Comparison of ENCODE assay signal across 8 mouse cellular contexts in genomic region chr9:46014251-46014681, GRCm38 (mm10). TPM values are rescaled to one million over a fixed set of nuclear protein-coding genes. Genes with fewer than 3 reads are reported as not detected.
A peak's percentile ranks its signal among the peaks of the same experiment; 100 is the strongest.
DNase-seq lines count a peak whose midpoint lies in the region; ATAC-seq and TF ChIP-seq lines count a peak whose summit lies in the region.

No protein-coding gene starts in this region.

- H3K4me1 ChIP-seq in liver, embryonic 11.5 days (replicated peaks; ENCODE audit: control insufficient read depth, insufficient read depth, low read length) = peaks cover 40% of the 10 kb centered on the region
- H3K4me1 ChIP-seq in midbrain, postnatal 0 days (ENCODE audit: insufficient read depth, low read length) = peaks cover 6% of the 10 kb centered on the region
- peaks cover 36% of the 10 kb centered on the region for H3K4me1 ChIP-seq in stomach, embryonic 14.5 days (ENCODE audit: control insufficient read depth, insufficient read depth, low read length)

- H3K4me3 ChIP-seq in liver, embryonic 11.5 days (ENCODE audit: low read depth, low read length) = peak overlapping the region; percentile 98
- peak overlapping the region; percentile 99 for H3K4me3 ChIP-seq in midbrain, postnatal 0 days (ENCODE audit: low read depth, low read length)
- H3K4me3 ChIP-seq in stomach, embryonic 14.5 days (ENCODE audit: low read depth, low read length) = peak overlapping the region; percentile 91

- H3K4me2 ChIP-seq in liver, embryonic 11.5 days = peak overlapping the region; percentile 95
- H3K4me2 ChIP-seq in midbrain, postnatal 0 days (ENCODE audit: low read depth, low read length, poor library complexity, severe bottlenecking) = peak overlapping the region; percentile 90
- H3K4me2 ChIP-seq in stomach, embryonic 14.5 days (replicated peaks; ENCODE audit: low read depth, low read length) = peak overlapping the region; percentile 89

- peaks cover 3% of the 10 kb centered on the region; the same call in 1 of the 2 replicates for H3K36me3 ChIP-seq in liver, embryonic 11.5 days (ENCODE audit: control insufficient read depth, insufficient read depth, low read length)
- 0 out of 2 replicates have a peak, but pooled peaks cover 4% of the 10 kb centered on the region for H3K36me3 ChIP-seq in midbrain, postnatal 0 days (ENCODE audit: insufficient read depth, low read length)
- no peaks in the 10 kb centered on the region; the same call in 1 of the 2 replicates for H3K36me3 ChIP-seq in stomach, embryonic 14.5 days (ENCODE audit: control insufficient read depth, insufficient read depth, low read length)

- H3K27me3 ChIP-seq in liver, embryonic 11.5 days (replicated peaks; ENCODE audit: control insufficient read depth, insufficient read depth, low read length) = no peaks in the 10 kb centered on the region
- H3K27me3 ChIP-seq in midbrain, postnatal 0 days (ENCODE audit: insufficient read depth, low read length) = no peaks in the 10 kb centered on the region
- H3K27me3 ChIP-seq in stomach, embryonic 14.5 days (ENCODE audit: control insufficient read depth, insufficient read depth, low read length) = no peaks in the 10 kb centered on the region

- peak; percentile 47 for ATAC-seq in liver, embryonic 11.5 days (replicated peaks; ENCODE audit: low FRiP score)
- no peak for ATAC-seq in midbrain, postnatal 0 days (ENCODE audit: low FRiP score)
- no peak for ATAC-seq in stomach, embryonic 14.5 days (ENCODE audit: insufficient number of reproducible peaks, insufficient read depth, low FRiP score, low read depth)

- DNase-seq in left cerebral cortex, postnatal 10 days (ENCODE audit: extremely low spot score in 1 of 2, low spot score in 2 of 2) = peak; percentile 44 to 75
- DNase-seq in left cerebral cortex, adult 8-10 months (ENCODE audit: low spot score in 2 of 2) = no peak
- peak; percentile 42 to 45 for DNase-seq in cerebellum, postnatal 36 days
- peak; percentile 74 to 76 for DNase-seq in heart, adult 18-20 months
- DNase-seq in kidney, adult 11 months = peak; percentile 53
- DNase-seq in liver, embryonic 11.5 days (ENCODE audit: low spot score) = peak; percentile 57
- DNase-seq in midbrain, postnatal 0 days (ENCODE audit: low spot score) = peak; percentile 50

- H3K27ac ChIP-seq in liver, embryonic 11.5 days (ENCODE audit: low read depth, low read length) = peak overlapping the region; percentile 89
- H3K27ac ChIP-seq in midbrain, postnatal 0 days (ENCODE audit: low read depth, low read length) = 0 out of 2 replicates have a peak overlapping the region, but pooled peaks have one; percentile 26
- peak overlapping the region; percentile 40; the same call in 1 of the 2 replicates for H3K27ac ChIP-seq in stomach, embryonic 14.5 days (ENCODE audit: low read length)

- peak overlapping the region; percentile 95 for H3K9ac ChIP-seq in liver, embryonic 11.5 days (ENCODE audit: low read depth, low read length)
- H3K9ac ChIP-seq in midbrain, postnatal 0 days (replicated peaks; ENCODE audit: low read length, poor library complexity, severe bottlenecking) = peak overlapping the region; percentile 50; the same call in 1 of the 2 replicates
- H3K9ac ChIP-seq in stomach, embryonic 14.5 days (replicated peaks; ENCODE audit: low read depth, low read length) = no peak overlapping the region

- peak; percentile 54 for TF ChIP-seq CTCF in midbrain, postnatal 0 days (IDR thresholded peaks at IDR 0.05)

- intact Hi-C loops in left cerebral cortex, postnatal 10 days (cut with DNase I) = loop anchor here (10.0 kb wide), 1 partner anchor 71 kb away; no protein-coding TSS in a partner anchor

- no peaks in the 10 kb centered on the region for H3K9me3 ChIP-seq in liver, embryonic 11.5 days (ENCODE audit: control insufficient read depth, low read length)
- no peaks in the 10 kb centered on the region for H3K9me3 ChIP-seq in midbrain, postnatal 0 days (ENCODE audit: low read length)
- H3K9me3 ChIP-seq in stomach, embryonic 14.5 days (ENCODE audit: control insufficient read depth, low read depth, low read length) = no peaks in the 10 kb centered on the region

- under 1% methylated on average over 10 of the region's 10 CpGs for WGBS in liver, embryonic 11.5 days
- WGBS in midbrain, postnatal 0 days = 2% methylated on average over 10 of the region's 10 CpGs
- WGBS in stomach, embryonic 14.5 days = 4% methylated on average over 10 of the region's 10 CpGs

RNA-seq across cellular contexts. Expression of gene Sik3, which starts 1.6 kb away (rescaled TPM):
- total RNA-seq in left cerebral cortex, postnatal 10 days (2021) = 10 to 100 TPM; 77.0 to 82.3 TPM
- total RNA-seq in left cerebral cortex, adult 8-10 months (2022) = 100 to 1,000 TPM; 128 to 145 (median 136) TPM
- 10 to 100 TPM; 67.9 to 69.1 TPM for total RNA-seq in heart, adult 18-20 months (2021)
- 8.6 and 9.5 TPM in 2 replicates for polyA plus RNA-seq in liver, embryonic 11.5 days (2014; fragmentation: Nextera tagmentation; extraction: Ambion mirVana)
- total RNA-seq in midbrain, postnatal 0 days (2014; rRNA removed) = 36.4 and 38.4 TPM in 2 replicates
- 11.2 and 12.5 TPM in 2 replicates for polyA plus RNA-seq in midbrain, postnatal 0 days (2015; fragmentation: Nextera tagmentation; extraction: Ambion mirVana)
- 8.7 and 9.6 TPM in 2 replicates for polyA plus RNA-seq in stomach, embryonic 14.5 days (2014; fragmentation: Nextera tagmentation; extraction: Ambion mirVana)

RNA-seq across cellular contexts. Expression of gene Pafah1b2, which starts 1.8 kb away (rescaled TPM):
- 100 to 1,000 TPM; 223 to 224 TPM for total RNA-seq in left cerebral cortex, postnatal 10 days (2021)
- total RNA-seq in left cerebral cortex, adult 8-10 months (2022) = 100 to 1,000 TPM; 206 to 233 (median 217) TPM
- 10 to 100 TPM; 52.3 to 58.0 TPM for total RNA-seq in heart, adult 18-20 months (2021)
- 137 and 154 TPM in 2 replicates for polyA plus RNA-seq in liver, embryonic 11.5 days (2014; fragmentation: Nextera tagmentation; extraction: Ambion mirVana)
- 237 and 357 TPM in 2 replicates for total RNA-seq in midbrain, postnatal 0 days (2014; rRNA removed)
- 241 and 249 TPM in 2 replicates for polyA plus RNA-seq in midbrain, postnatal 0 days (2015; fragmentation: Nextera tagmentation; extraction: Ambion mirVana)
- 177 and 180 TPM in 2 replicates for polyA plus RNA-seq in stomach, embryonic 14.5 days (2014; fragmentation: Nextera tagmentation; extraction: Ambion mirVana)

RNA-seq across cellular contexts. Expression of gene Sidt2, which starts 59.2 kb away (rescaled TPM):
- total RNA-seq in left cerebral cortex, postnatal 10 days (2021) = 100 to 1,000 TPM; 104 to 115 TPM
- 10 to 100 TPM; 77.9 to 79.8 (median 78.2) TPM for total RNA-seq in left cerebral cortex, adult 8-10 months (2022)
- 10 to 100 TPM; 57.6 to 67.8 TPM for total RNA-seq in heart, adult 18-20 months (2021)
- polyA plus RNA-seq in liver, embryonic 11.5 days (2014; fragmentation: Nextera tagmentation; extraction: Ambion mirVana) = 34.1 and 36.2 TPM in 2 replicates
- 107 and 115 TPM in 2 replicates for total RNA-seq in midbrain, postnatal 0 days (2014; rRNA removed)
- 46.7 and 50.8 TPM in 2 replicates for polyA plus RNA-seq in midbrain, postnatal 0 days (2015; fragmentation: Nextera tagmentation; extraction: Ambion mirVana)
- polyA plus RNA-seq in stomach, embryonic 14.5 days (2014; fragmentation: Nextera tagmentation; extraction: Ambion mirVana) = 41.5 and 42.1 TPM in 2 replicates

Comparison
In these comparisons a context has a peak if more than half of its experiments do, and no peak if none do; other contexts are left out.
1. DNase-seq: peak in left cerebral cortex, postnatal 10 days (2 of 2), cerebellum, postnatal 36 days (2 of 2), heart, adult 18-20 months (2 of 2), kidney, adult 11 months (single experiment), liver, embryonic 11.5 days (single experiment) and midbrain, postnatal 0 days (single experiment); none in left cerebral cortex, adult 8-10 months (0 of 2).
2. H3K27ac ChIP-seq: peak in every context shown above with its lines; median percentile 89 in liver, embryonic 11.5 days; 40 in stomach, embryonic 14.5 days; 26 in midbrain, postnatal 0 days.
3. Peak in every context shown above with its lines, with median percentiles within 50 percentile points of each other: H3K4me2 ChIP-seq and H3K4me3 ChIP-seq.